Mouse (Mus musculus) cerebellum, postnatal 4 days (tissue): ENCODE data around the gene Ddx25.

ENCODE experiments used
- DNase-seq, 2 experiments: peaks; one replicate each; pipeline ENCODE4 v3.0.0; 2022; ENCODE audit warnings: low spot score in 2 of 2, mixed read lengths in 1 of 2

Ddx25 gene

DNA sequence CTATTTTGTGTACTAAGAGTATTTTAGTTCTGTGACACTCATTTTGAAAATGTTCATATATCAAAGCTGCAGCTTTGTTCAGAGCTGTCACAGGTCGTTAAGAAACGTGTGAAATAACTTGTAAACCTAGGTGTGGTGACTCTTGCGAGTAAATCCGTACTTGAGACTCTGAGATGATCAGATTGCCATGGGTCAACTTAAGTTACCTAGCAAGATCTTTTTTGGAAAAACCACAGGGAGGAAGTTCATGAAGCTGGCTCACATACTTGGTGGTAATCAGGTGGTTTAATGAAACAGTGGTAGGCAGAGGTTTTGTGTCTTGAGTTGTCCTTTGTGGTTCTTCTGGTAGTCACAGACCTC is 64.6 kb downstream of the Ddx25 start:
- no peak for DNase-seq

DNA sequence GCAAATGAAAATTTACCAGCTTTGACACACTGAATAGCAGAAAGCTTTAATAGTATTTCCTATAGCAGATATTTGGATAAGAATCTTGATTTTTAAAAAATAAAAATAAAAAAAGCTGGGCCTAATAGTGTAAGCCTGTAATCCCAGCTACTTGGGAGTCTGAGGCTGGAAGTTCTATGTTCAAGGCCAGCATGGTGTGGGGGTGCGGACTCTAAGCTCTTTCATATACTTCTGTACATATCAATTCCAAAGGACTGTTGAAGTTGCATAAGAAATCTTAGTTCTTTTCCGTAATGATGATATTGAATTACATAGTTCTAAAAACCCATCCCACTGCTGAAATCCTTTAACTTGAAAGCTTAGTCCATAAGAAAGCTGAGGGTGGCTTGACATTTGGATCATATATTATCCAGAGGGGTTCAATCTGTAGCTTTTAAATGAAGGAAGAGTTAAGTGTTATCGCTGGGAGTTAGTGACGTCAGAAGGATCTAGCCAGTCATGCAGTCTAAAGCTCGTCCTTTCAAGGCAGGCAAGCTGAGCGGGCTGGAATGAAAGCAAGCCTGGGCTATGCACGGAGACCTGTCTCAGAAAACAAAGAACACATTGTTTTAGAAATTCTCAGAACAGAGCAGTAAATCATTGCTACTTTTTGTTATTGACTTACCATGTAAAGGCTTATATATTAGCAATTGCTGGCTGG is 65.1 kb downstream of the Ddx25 start:
- DNase-seq: no peak

DNA sequence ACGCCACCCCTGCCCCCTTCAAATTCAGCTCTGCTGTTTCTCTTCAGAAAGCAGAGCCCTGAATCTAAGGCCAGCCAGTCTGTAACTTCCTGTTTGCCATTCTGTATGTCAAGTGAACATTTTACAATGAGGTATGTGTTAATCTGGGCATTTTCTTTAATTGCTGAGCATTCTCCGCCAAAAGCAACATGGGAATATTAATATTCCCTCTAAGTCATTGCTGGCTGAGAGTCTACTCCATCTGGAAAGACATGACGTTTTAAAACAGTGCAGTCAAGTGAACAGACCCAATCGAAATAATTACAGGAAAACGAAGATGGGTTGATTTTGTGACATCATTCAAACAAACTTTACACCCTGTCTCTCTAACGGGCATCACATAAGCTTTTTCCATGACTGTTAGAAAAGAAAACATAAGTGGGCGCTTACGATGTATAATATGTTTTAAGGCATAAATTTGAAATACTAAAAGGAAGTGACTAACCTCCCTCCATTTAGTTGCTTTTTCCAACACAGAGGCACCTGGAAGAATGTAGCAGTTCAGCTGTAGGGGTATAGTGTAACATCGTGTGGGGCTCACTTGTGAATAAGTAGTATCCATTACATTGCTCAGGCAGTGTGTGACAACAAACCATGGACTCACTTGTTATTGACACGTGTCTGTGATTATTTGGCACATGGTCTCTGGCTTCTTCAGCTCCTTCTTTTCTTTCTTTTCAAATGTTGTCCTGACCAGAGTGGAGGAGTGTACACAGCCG is 67.0 kb downstream of the Ddx25 start:
- DNase-seq: no peak

DNA sequence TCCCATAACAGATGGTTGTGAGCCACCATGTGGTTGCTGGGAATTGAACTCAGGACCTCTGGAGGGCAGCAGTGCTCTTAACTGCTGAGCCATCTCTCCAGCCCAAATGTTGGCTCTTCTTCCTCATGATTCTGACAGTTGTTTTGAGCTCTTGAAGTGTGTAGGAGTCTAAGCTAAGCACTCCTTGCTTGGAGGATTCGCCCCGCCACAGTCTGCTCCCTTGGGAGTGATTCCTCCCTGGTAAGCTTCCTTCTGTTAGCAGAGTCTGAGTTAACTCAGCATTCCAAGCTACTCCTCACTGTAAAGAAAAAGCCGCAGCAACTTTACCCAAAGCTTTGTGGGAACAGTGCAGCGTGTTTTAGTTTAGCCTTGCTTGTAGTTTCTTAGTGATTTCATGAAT is 69.8 kb downstream of the Ddx25 start:
- no peak for DNase-seq
